Mouse (Mus musculus) lung, embryonic 15.5 days (tissue): ENCODE measurements around the gene Tmcc3. TPM values are rescaled to one million over a fixed set of nuclear protein-coding genes. Genes with fewer than 3 reads are reported as not detected.

Experiments
- ATAC-seq: fragments of 200-750 bp; cut with Nextera tagmentation; 2 replicates; pipeline ENCODE4 v1.8.0; 2017; ENCODE audit warnings: moderate number of reproducible peaks, borderline replicate concordance; ENCODE audit not compliant: low FRiP score, low TSS enrichment; ENCODE audit errors: extremely low read depth
- H3K27ac ChIP-seq: fragments of 300-500 bp; sonication (generic); 2 replicates; pipeline ENCODE4 v1.5.1; 2015; ENCODE audit warnings: moderate library complexity, mild to moderate bottlenecking, inconsistent platforms
- H3K27me3 ChIP-seq: fragments of 300-500 bp; sonication (generic); 2 replicates; pipeline ENCODE4 v1.6.1; 2015; ENCODE audit warnings: inconsistent platforms
- H3K36me3 ChIP-seq: fragments of 300-500 bp; sonication (generic); 2 replicates; pipeline ENCODE4 v1.6.1; 2015; ENCODE audit warnings: inconsistent platforms
- H3K4me1 ChIP-seq: fragments of 300-500 bp; sonication (generic); 2 replicates; pipeline ENCODE4 v1.6.1; 2015; ENCODE audit warnings: inconsistent platforms
- H3K4me2 ChIP-seq: fragments of 300-500 bp; sonication (generic); 2 replicates; pipeline ENCODE4 v1.6.1; 2015; ENCODE audit warnings: inconsistent platforms, mild to moderate bottlenecking, moderate library complexity
- H3K4me3 ChIP-seq: fragments of 300-500 bp; sonication (generic); 2 replicates; pipeline ENCODE4 v1.5.1; 2015; ENCODE audit warnings: mild to moderate bottlenecking, inconsistent platforms
- H3K9ac ChIP-seq: fragments of 300-500 bp; sonication (generic); 2 replicates; pipeline ENCODE4 v1.6.1; 2015; ENCODE audit warnings: inconsistent platforms
- H3K9me3 ChIP-seq: fragments of 300-500 bp; sonication (generic); 2 replicates; pipeline ENCODE4 v1.6.1; 2016; ENCODE audit warnings: inconsistent platforms
- WGBS: fragments of 180-500 bp; shearing (Covaris S2); methylation state at CpG from one replicate; pipeline ENCODE4 v1.1.7; 2015; 5-methylcytosine and 5-hydroxymethylcytosine counted together
- polyA plus RNA-seq: library from polyadenylated mRNA; unstranded; fragments of >200 nt; fragmentation: Nextera tagmentation; extraction: Ambion mirVana; gene quantifications from 2 replicates; pipeline ENCODE4 v1.2.1, GENCODE M21; 2015

Tmcc3 gene
- polyA plus RNA-seq, 1 experiment from 2014 or later, result 7.3 TPM

DNA sequence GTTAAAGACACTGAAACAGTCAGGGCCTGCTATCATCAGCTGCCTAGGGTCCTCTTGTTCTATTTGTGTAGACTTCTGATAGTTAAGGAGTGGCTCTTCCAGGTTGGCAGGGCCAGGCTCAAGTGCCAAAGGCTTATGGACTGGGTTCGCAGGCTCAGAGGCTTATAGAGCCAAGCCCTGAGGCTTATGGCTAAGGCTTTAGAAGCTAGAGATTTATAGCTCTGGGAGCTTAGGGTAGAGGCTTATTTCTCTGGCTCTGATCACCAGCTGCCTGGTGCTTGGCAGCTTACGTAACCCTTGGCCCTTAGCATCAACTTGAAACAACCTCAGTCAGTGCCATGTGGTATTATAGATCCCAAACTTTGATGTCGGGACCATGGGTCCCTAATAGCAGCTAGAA is 13.3 kb upstream of the Tmcc3 start, which contains the start of gene Gm4792:
TSS of gene Gm4792 (minus strand) at position 233 of the 400 bp plus-strand sequence.
- ATAC-seq, result no peak
- H3K27me3 ChIP-seq, result peaks cover 4% of the 10 kb centered on the region; the same call in 1 of the 2 replicates
- H3K4me3 ChIP-seq, result no peak within 1 kb of the TSS
- H3K27ac ChIP-seq, result no peak within 1 kb of the TSS
- WGBS, result 77% methylated on average over 3 of the region's 3 CpGs
- no peaks in the 10 kb centered on the region for H3K36me3 ChIP-seq
- H3K4me1 ChIP-seq, result no peaks in the 10 kb centered on the region
- no peaks in the 10 kb centered on the region for H3K9me3 ChIP-seq
- no peak within 1 kb of the TSS for H3K9ac ChIP-seq
- H3K4me2 ChIP-seq, result no peak within 1 kb of the TSS

DNA sequence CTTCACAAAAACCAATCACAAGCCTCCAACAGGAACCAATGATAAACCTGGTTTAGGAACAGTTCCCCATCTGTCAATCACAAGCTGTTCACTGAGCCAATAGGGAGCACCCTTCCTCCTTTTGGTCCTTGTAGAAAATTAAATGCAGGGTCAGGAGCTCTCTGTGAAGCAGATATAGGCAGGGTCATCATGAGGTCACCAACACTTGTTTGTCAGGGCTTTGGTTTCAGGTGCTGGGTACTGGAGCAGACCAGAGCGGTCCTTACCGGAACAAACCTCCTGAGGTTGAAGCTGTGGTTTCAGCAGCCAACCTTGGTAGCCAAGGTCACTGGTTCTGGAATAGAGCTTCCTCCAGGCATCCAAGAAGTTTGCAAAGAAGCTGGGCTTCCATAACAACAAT is 12.4 kb upstream of the Tmcc3 start:
- 91% methylated on average over 2 of the region's 2 CpGs for WGBS
- ATAC-seq, result no peak
- Histone ChIP-seq H3K9ac (no peak overlapping the region), H3K4me3 (no peak overlapping the region), H3K27me3 (peaks cover 4% of the 10 kb centered on the region; the same call in 1 of the 2 replicates), H3K4me2 (no peak overlapping the region), H3K27ac (no peak overlapping the region), H3K4me1 (no peaks in the 10 kb centered on the region), H3K9me3 (no peaks in the 10 kb centered on the region), H3K36me3 (no peaks in the 10 kb centered on the region)

DNA sequence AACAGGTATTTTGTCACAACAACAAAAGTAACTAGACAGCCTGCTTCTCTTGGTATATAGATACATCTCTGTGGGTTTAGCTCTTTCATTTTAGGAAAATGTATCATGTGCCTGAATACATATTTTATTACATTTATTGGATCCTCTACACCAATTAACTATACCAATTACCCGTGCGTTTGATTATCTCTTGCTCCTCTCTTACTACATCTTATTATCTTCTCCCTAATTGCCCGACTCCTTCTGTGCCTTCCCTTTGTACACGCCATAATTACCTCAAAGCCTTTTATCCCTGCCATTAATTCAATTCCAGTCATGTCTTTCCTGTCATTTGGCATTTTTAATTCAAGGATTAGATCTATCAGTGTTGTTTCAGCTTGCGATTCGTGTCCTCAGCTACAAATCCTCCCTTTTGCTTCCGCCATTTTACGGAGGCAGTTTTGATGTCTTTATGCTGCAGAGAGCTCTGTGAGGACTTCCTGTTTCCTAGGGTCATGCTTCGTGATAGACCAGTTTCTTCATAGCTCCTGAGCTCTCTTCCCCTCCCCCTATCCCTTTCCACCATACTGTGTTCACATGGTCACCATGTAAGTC is 7.6 kb upstream of the Tmcc3 start:
- no peaks in the 10 kb centered on the region for H3K36me3 ChIP-seq
- no peak overlapping the region for H3K27ac ChIP-seq
- no peak overlapping the region for H3K4me3 ChIP-seq
- no peak overlapping the region for H3K4me2 ChIP-seq
- no peaks in the 10 kb centered on the region for H3K4me1 ChIP-seq
- no peaks in the 10 kb centered on the region for H3K27me3 ChIP-seq
- 84% methylated on average over 9 of the region's 9 CpGs for WGBS
- ATAC-seq, result no peak
- no peaks in the 10 kb centered on the region for H3K9me3 ChIP-seq
- no peak overlapping the region for H3K9ac ChIP-seq

GRCm38 (mm10) chr10:94305526-94305925 is 6.2 kb upstream of the Tmcc3 start:
- WGBS, result 57% methylated on average over 5 of the region's 5 CpGs
- ATAC-seq, result no peak
- Histone ChIP-seq H3K36me3 (no peaks in the 10 kb centered on the region), H3K4me1 (no peaks in the 10 kb centered on the region), H3K4me3 (no peak overlapping the region), H3K4me2 (no peak overlapping the region), H3K27me3 (no peaks in the 10 kb centered on the region; the same call in 1 of the 2 replicates), H3K9ac (no peak overlapping the region), H3K9me3 (no peaks in the 10 kb centered on the region), H3K27ac (no peak overlapping the region)

- Histone ChIP-seq H3K4me1 (peaks cover 14% of the 10 kb centered on the region; the same call in 1 of the 2 replicates), H3K4me3 (no peak overlapping the region), H3K27ac (no peak overlapping the region), H3K4me2 (no peak overlapping the region), H3K27me3 (peaks cover 20% of the 10 kb centered on the region), H3K9ac (no peak overlapping the region), H3K9me3 (no peaks in the 10 kb centered on the region), H3K36me3 (no peaks in the 10 kb centered on the region)
- no peak for ATAC-seq
- WGBS, result 50% methylated on average over 7 of the region's 9 CpGs
Observed at GRCm38 (mm10) chr10:94310499-94311267, 1.1 kb upstream of the Tmcc3 start.

- Histone ChIP-seq H3K4me1 (peaks cover 14% of the 10 kb centered on the region; the same call in 1 of the 2 replicates), H3K4me3 (peak overlapping the region; percentile 50), H3K36me3 (no peaks in the 10 kb centered on the region), H3K9me3 (no peaks in the 10 kb centered on the region), H3K4me2 (peak overlapping the region; percentile 97), H3K9ac (peak overlapping the region; percentile 23), H3K27ac (no peak overlapping the region), H3K27me3 (peaks cover 20% of the 10 kb centered on the region)
- peak; percentile 62 for ATAC-seq
- under 1% methylated on average over 44 of the region's 45 CpGs for WGBS
Observed at GRCm38 (mm10) chr10:94312007-94312715, 412 bp downstream of the Tmcc3 start.

GRCm38 (mm10) chr10:94313146-94313545 is 1.4 kb downstream of the Tmcc3 start:
- WGBS, result 66% methylated on average over 4 of the region's 4 CpGs
- ATAC-seq, result no peak
- Histone ChIP-seq H3K9ac (no peak overlapping the region), H3K9me3 (no peaks in the 10 kb centered on the region), H3K36me3 (no peaks in the 10 kb centered on the region), H3K4me2 (no peak overlapping the region), H3K27me3 (peaks cover 20% of the 10 kb centered on the region), H3K27ac (no peak overlapping the region), H3K4me3 (no peak overlapping the region), H3K4me1 (peaks cover 14% of the 10 kb centered on the region; the same call in 1 of the 2 replicates)

GRCm38 (mm10) chr10:94318574-94318973 is 6.8 kb downstream of the Tmcc3 start:
- H3K4me3 ChIP-seq, result no peak overlapping the region
- H3K27ac ChIP-seq, result no peak overlapping the region
- H3K4me1 ChIP-seq, result no peaks in the 10 kb centered on the region
- H3K9me3 ChIP-seq, result no peaks in the 10 kb centered on the region
- H3K9ac ChIP-seq, result no peak overlapping the region
- 50% methylated on average over 4 of the region's 4 CpGs for WGBS
- no peaks in the 10 kb centered on the region for H3K36me3 ChIP-seq
- H3K4me2 ChIP-seq, result no peak overlapping the region
- ATAC-seq, result no peak
- no peaks in the 10 kb centered on the region for H3K27me3 ChIP-seq

GRCm38 (mm10) chr10:94329962-94330361 is 18.2 kb downstream of the Tmcc3 start:
- H3K27ac ChIP-seq, result no peak overlapping the region
- WGBS, result 20% methylated on average over 5 of the region's 5 CpGs
- no peak overlapping the region for H3K4me2 ChIP-seq
- H3K4me1 ChIP-seq, result peaks cover 8% of the 10 kb centered on the region
- H3K27me3 ChIP-seq, result no peaks in the 10 kb centered on the region
- no peaks in the 10 kb centered on the region for H3K36me3 ChIP-seq
- H3K9me3 ChIP-seq, result no peaks in the 10 kb centered on the region
- H3K4me3 ChIP-seq, result no peak overlapping the region
- peak; percentile 55; the same call in 1 of the 2 replicates for ATAC-seq
- H3K9ac ChIP-seq, result no peak overlapping the region

- WGBS, result 84% methylated on average over 16 of the region's 16 CpGs
- H3K4me1 ChIP-seq, result peaks cover 8% of the 10 kb centered on the region
- no peak overlapping the region for H3K9ac ChIP-seq
- H3K4me2 ChIP-seq, result no peak overlapping the region
- no peak overlapping the region for H3K4me3 ChIP-seq
- H3K9me3 ChIP-seq, result no peaks in the 10 kb centered on the region
- no peak overlapping the region for H3K27ac ChIP-seq
- H3K36me3 ChIP-seq, result no peaks in the 10 kb centered on the region
- no peaks in the 10 kb centered on the region for H3K27me3 ChIP-seq
- ATAC-seq, result no peak
Observed at GRCm38 (mm10) chr10:94332358-94333137, 20.8 kb downstream of the Tmcc3 start.

DNA sequence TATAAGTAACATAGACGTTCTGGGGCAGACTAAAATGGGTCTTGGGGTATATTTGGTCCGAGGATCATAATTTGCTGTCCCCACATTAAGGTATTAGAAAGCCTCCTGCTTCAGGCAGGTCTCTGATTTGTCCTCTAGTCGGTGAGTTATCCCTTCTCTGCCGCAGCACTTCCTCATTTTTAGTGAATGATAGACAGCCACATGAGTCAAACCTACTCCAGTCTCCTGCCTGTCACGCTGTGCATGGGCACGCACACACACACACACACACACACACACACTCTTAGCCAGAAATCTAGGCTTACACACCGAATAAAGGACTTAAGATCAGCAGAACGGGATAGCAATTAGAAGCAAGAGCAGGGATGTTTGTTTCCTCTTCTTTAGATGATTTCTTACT is 21.6 kb downstream of the Tmcc3 start:
- Histone ChIP-seq H3K4me3 (no peak overlapping the region), H3K27ac (no peak overlapping the region), H3K9me3 (no peaks in the 10 kb centered on the region), H3K4me1 (peaks cover 8% of the 10 kb centered on the region), H3K9ac (no peak overlapping the region), H3K4me2 (no peak overlapping the region), H3K36me3 (no peaks in the 10 kb centered on the region), H3K27me3 (no peaks in the 10 kb centered on the region)
- ATAC-seq, result no peak
- WGBS, result 82% methylated on average over 8 of the region's 8 CpGs
